Mouse (Mus musculus) testis, adult 2 months (tissue): ENCODE data around the gene Pecam1. TPM values are rescaled to one million over a fixed set of nuclear protein-coding genes. Genes with fewer than 3 reads are reported as not detected.

ENCODE experiments used
- H3K27ac ChIP-seq: fragments of 200-500 bp; 2 replicates; pipeline ENCODE4 v1.5.1; 2012; ENCODE audit warnings: low read depth, low read length; ENCODE audit not compliant: control insufficient read depth, insufficient read depth
- H3K27me3 ChIP-seq: fragments of 200-500 bp; 2 replicates; pipeline ENCODE4 v1.6.1; 2012; ENCODE audit warnings: mild to moderate bottlenecking, low read length, moderate library complexity; ENCODE audit not compliant: control insufficient read depth, insufficient read depth
- H3K36me3 ChIP-seq: fragments of 200-500 bp; 2 replicates; pipeline ENCODE4 v1.6.1; 2012; ENCODE audit warnings: mild to moderate bottlenecking, low read length; ENCODE audit not compliant: control insufficient read depth, insufficient read depth
- H3K4me1 ChIP-seq: fragments of 200-500 bp; 2 replicates; pipeline ENCODE4 v1.6.1; 2012; ENCODE audit warnings: low read length; ENCODE audit not compliant: control insufficient read depth, insufficient read depth
- H3K4me3 ChIP-seq: fragments of 200-500 bp; 2 replicates; pipeline ENCODE4 v1.5.1; 2012; ENCODE audit warnings: low read depth, mild to moderate bottlenecking, low read length, moderate library complexity, mixed read lengths; ENCODE audit not compliant: control insufficient read depth
- CTCF ChIP-seq: fragments of 200-500 bp; IDR thresholded peaks from 2 replicates; pipeline ENCODE4 v1.5.1; 2012; ENCODE audit warnings: low read depth, mild to moderate bottlenecking, inconsistent platforms, low read length, moderate library complexity; ENCODE audit not compliant: control insufficient read depth, insufficient read depth, insufficient replicate concordance
- POLR2A ChIP-seq: fragments of 200-500 bp; IDR thresholded peaks from 2 replicates; pipeline ENCODE4 v1.6.1; 2012; ENCODE audit warnings: low read depth, mild to moderate bottlenecking, inconsistent platforms, low read length, moderate library complexity; ENCODE audit not compliant: control insufficient read depth
- polyA plus RNA-seq: library from polyadenylated mRNA; depleted of rRNA; stranded (reverse); fragments of >200 nt; gene quantifications from 2 replicates; pipeline ENCODE4 v1.2.3, GENCODE M21; 2012

Pecam1 gene
- polyA plus RNA-seq, 1 experiment, result 1.6 TPM

DNA sequence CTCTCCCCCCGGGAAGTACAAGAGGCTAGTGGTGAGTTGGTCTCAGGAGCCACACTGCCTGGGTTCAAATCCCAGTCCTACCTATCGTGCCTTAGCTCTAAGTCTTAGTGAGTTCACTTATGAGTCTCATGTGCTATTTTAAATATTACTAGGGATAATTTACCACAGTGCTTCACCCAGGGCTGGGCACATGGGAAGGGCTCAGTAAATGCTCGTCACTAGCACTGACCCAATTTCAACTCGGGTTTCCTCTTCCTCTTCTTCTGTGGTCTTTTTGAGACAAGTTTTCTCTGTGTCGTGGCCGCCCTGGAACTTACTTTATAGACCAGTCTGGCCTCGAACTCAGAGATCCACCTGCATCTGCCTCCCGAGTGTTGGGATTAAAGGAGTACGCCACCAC, 63.1 kb downstream of the Pecam1 start:
- Histone ChIP-seq H3K4me1 (no peaks in the 10 kb centered on the region), H3K36me3 (no peaks in the 10 kb centered on the region), H3K4me3 (no peak overlapping the region), H3K27ac (no peak overlapping the region), H3K27me3 (no peaks in the 10 kb centered on the region)
- TF ChIP-seq CTCF, result no peak
- TF ChIP-seq POLR2A, result no peak

DNA sequence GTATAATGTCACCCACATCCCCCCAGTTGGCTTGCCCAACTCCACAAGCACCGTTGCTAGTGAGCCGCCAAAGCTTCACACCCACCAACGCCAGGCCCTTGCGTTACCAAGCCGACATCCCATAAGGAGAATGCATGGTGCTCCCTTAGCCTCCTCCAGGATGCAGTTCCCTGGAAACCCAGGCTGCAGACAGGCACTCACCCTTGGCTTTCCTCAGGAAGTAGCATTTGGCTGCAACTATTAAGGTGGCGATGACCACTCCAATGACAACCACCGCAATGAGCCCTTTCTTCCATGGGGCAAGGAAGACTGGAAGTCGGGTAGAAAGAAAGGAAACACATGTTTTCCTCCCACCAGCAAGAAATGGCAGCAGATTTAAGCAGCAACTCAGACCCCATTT, 66.4 kb downstream of the Pecam1 start:
- Histone ChIP-seq H3K4me3 (no peak overlapping the region), H3K27ac (no peak overlapping the region), H3K27me3 (no peaks in the 10 kb centered on the region), H3K4me1 (no peaks in the 10 kb centered on the region), H3K36me3 (no peaks in the 10 kb centered on the region)
- no peak for TF ChIP-seq POLR2A
- TF ChIP-seq CTCF, result no peak

DNA sequence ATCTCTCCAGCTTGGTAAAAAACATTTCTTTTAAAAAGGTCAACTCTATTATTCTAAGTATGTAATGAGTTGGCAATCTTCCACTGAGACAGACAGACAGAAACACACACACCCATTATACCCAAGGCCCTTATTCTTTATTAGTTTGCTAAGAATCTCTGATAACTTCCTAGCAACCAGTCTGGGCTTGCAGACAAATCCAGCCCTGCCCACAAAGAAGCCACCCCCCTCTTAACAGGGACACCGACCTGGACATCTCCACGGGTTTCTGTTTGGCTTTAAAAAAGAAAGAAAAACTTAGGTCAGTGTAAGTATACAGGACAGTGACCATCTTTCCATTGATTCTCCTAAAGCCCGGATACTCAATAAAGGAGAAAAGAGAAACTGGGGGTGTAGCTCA, 67.1 kb downstream of the Pecam1 start:
- H3K27me3 ChIP-seq, result no peaks in the 10 kb centered on the region
- H3K27ac ChIP-seq, result no peak overlapping the region
- TF ChIP-seq CTCF, result no peak
- TF ChIP-seq POLR2A, result no peak
- H3K4me3 ChIP-seq, result no peak overlapping the region
- H3K36me3 ChIP-seq, result no peaks in the 10 kb centered on the region
- H3K4me1 ChIP-seq, result no peaks in the 10 kb centered on the region

DNA sequence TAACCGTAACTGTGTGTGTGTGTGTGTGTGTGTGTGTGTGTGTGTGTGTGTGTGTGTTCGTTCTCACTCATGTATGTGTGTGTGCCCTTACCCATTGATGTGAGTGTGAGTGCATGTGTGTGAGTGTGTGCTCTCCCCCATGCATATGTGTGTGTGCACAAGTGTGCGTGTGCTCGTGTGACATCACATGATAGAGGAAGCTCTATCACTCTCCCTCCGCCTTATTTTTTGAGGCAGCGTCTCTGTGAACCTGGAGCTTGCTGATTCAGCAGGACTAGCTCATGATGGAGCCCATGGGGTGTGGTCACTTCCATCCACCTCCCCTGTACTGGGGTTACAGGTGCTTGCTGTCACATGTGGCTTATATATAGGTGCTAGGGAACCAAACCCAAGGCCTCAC, 69.3 kb downstream of the Pecam1 start:
- no peak overlapping the region for H3K27ac ChIP-seq
- TF ChIP-seq CTCF (no peak), POLR2A (no peak)
- H3K4me3 ChIP-seq, result no peak overlapping the region
- H3K36me3 ChIP-seq, result no peaks in the 10 kb centered on the region
- H3K4me1 ChIP-seq, result no peaks in the 10 kb centered on the region
- H3K27me3 ChIP-seq, result no peaks in the 10 kb centered on the region

- peak overlapping the region; percentile 30; the same call in 1 of the 2 replicates for H3K27ac ChIP-seq
- TF ChIP-seq CTCF, result no peak
- TF ChIP-seq POLR2A, result no peak
- H3K4me1 ChIP-seq, result peaks cover 3% of the 10 kb centered on the region; the same call in 1 of the 2 replicates
- H3K4me3 ChIP-seq, result no peak overlapping the region
- no peaks in the 10 kb centered on the region for H3K36me3 ChIP-seq
- no peaks in the 10 kb centered on the region for H3K27me3 ChIP-seq
These were observed 70.6 kb downstream of the Pecam1 start for GRCm38 (mm10) chr11:106679874-106680273.

GRCm38 (mm10) chr11:106677910-106678591, 72.4 kb downstream of the Pecam1 start:
- TF ChIP-seq CTCF, result no peak
- TF ChIP-seq POLR2A, result no peak
- Histone ChIP-seq H3K4me1 (peaks cover 4% of the 10 kb centered on the region; the same call in 1 of the 2 replicates), H3K27me3 (no peaks in the 10 kb centered on the region), H3K27ac (no peak overlapping the region), H3K4me3 (no peak overlapping the region), H3K36me3 (no peaks in the 10 kb centered on the region)

GRCm38 (mm10) chr11:106677331-106677730, 73.1 kb downstream of the Pecam1 start:
- no peaks in the 10 kb centered on the region for H3K36me3 ChIP-seq
- no peak overlapping the region for H3K4me3 ChIP-seq
- TF ChIP-seq CTCF, result no peak
- H3K27me3 ChIP-seq, result no peaks in the 10 kb centered on the region
- H3K4me1 ChIP-seq, result peaks cover 4% of the 10 kb centered on the region; the same call in 1 of the 2 replicates
- no peak overlapping the region for H3K27ac ChIP-seq
